Mouse (Mus musculus): ENCODE results near the gene Rbm15b. TPM values are rescaled to one million over a fixed set of nuclear protein-coding genes. Genes with fewer than 3 reads are reported as not detected.

Gene Rbm15b
- total and polyA plus RNA-seq, 3 experiments = 21.8 to 30.0 (median 21.9) TPM

GRCm38 (mm10) chr9:106881071-106881755 is 6.0 kb downstream of the Rbm15b start:
- ATAC-seq (ENCODE audit: extremely low read depth, insufficient number of reproducible peaks, low FRiP score, poor library complexity, severe bottlenecking) (no peak), DNase-seq (ENCODE audit: low spot score) (no peak)
- Histone ChIP-seq H3K36me3 (replicated peaks) (peaks cover 88% of the 10 kb centered on the region), H3K4me3 (ENCODE audit: low read depth, low read length) (no peak overlapping the region), H3K4me1 (ENCODE audit: insufficient read depth, low read depth, low read length) (peaks cover 56% of the 10 kb centered on the region), H3K27me3 (ENCODE audit: insufficient read depth, low read length) (no peaks in the 10 kb centered on the region), H3K9me3 (replicated peaks) (no peaks in the 10 kb centered on the region)
- no peak for TF ChIP-seq POLR2AphosphoS5 (IDR thresholded peaks at IDR 0.05; ENCODE audit: insufficient replicate concordance, low read depth, low read length)
- no peak for TF ChIP-seq GATA1 (IDR thresholded peaks at IDR 0.05; ENCODE audit: borderline replicate concordance, low read length)
- TF ChIP-seq GATA2 (IDR thresholded peaks at IDR 0.05; ENCODE audit: borderline replicate concordance, low read depth, low read length) = no peak
- no peak for TF ChIP-seq TAL1 (conservative IDR thresholded peaks at IDR 0.05; ENCODE audit: low read depth, low read length)
- no peak for TF ChIP-seq CTCF (IDR thresholded peaks at IDR 0.05; ENCODE audit: low read depth, low read length)

- TF ChIP-seq CTCF (IDR thresholded peaks at IDR 0.05; ENCODE audit: low read depth, low read length) (no peak), TAL1 (conservative IDR thresholded peaks at IDR 0.05; ENCODE audit: low read depth, low read length) (no peak), GATA1 (IDR thresholded peaks at IDR 0.05; ENCODE audit: borderline replicate concordance, low read length) (no peak), POLR2AphosphoS5 (IDR thresholded peaks at IDR 0.05; ENCODE audit: insufficient replicate concordance, low read depth, low read length) (no peak), GATA2 (IDR thresholded peaks at IDR 0.05; ENCODE audit: borderline replicate concordance, low read depth, low read length) (no peak)
- peaks cover 91% of the 10 kb centered on the region for H3K36me3 ChIP-seq (replicated peaks)
Measured at GRCm38 (mm10) chr9:106879471-106879870, 7.8 kb downstream of the Rbm15b start.

GRCm38 (mm10) chr9:106876666-106877065 is 10.6 kb downstream of the Rbm15b start:
- no peak overlapping the region for H3K4me3 ChIP-seq (ENCODE audit: low read depth, low read length)
- H3K4me1 ChIP-seq (ENCODE audit: insufficient read depth, low read depth, low read length) = peaks cover 23% of the 10 kb centered on the region
- DNase-seq (ENCODE audit: low spot score) = no peak
- H3K9me3 ChIP-seq (replicated peaks) = no peaks in the 10 kb centered on the region
- TF ChIP-seq TAL1 (conservative IDR thresholded peaks at IDR 0.05; ENCODE audit: low read depth, low read length) (no peak), POLR2AphosphoS5 (IDR thresholded peaks at IDR 0.05; ENCODE audit: insufficient replicate concordance, low read depth, low read length) (no peak), CTCF (IDR thresholded peaks at IDR 0.05; ENCODE audit: low read depth, low read length) (no peak), GATA2 (IDR thresholded peaks at IDR 0.05; ENCODE audit: borderline replicate concordance, low read depth, low read length) (no peak), GATA1 (IDR thresholded peaks at IDR 0.05; ENCODE audit: borderline replicate concordance, low read length) (no peak)
- H3K27me3 ChIP-seq (ENCODE audit: insufficient read depth, low read length) = no peaks in the 10 kb centered on the region
- no peak for ATAC-seq (ENCODE audit: extremely low read depth, insufficient number of reproducible peaks, low FRiP score, poor library complexity, severe bottlenecking)
- peaks cover 92% of the 10 kb centered on the region for H3K36me3 ChIP-seq (replicated peaks)

More at GRCm38 (mm10) chr9:106879471-106879870, 7.8 kb downstream of the Rbm15b start:
- no peak overlapping the region for H3K4me3 ChIP-seq (ENCODE audit: low read depth, low read length)
- DNase-seq (ENCODE audit: low spot score) (no peak), ATAC-seq (ENCODE audit: extremely low read depth, insufficient number of reproducible peaks, low FRiP score, poor library complexity, severe bottlenecking) (no peak)
- no peaks in the 10 kb centered on the region for H3K27me3 ChIP-seq (ENCODE audit: insufficient read depth, low read length)
- H3K4me1 ChIP-seq (ENCODE audit: insufficient read depth, low read depth, low read length) = peaks cover 40% of the 10 kb centered on the region
- H3K9me3 ChIP-seq (replicated peaks) = no peaks in the 10 kb centered on the region

- peaks cover 83% of the 10 kb centered on the region for H3K36me3 ChIP-seq (replicated peaks)
- H3K4me1 ChIP-seq (ENCODE audit: insufficient read depth, low read depth, low read length) = peaks cover 18% of the 10 kb centered on the region
- DNase-seq (ENCODE audit: low spot score) (no peak), ATAC-seq (ENCODE audit: extremely low read depth, insufficient number of reproducible peaks, low FRiP score, poor library complexity, severe bottlenecking) (no peak)
- no peak for TF ChIP-seq CTCF (IDR thresholded peaks at IDR 0.05; ENCODE audit: low read depth, low read length)
- no peak for TF ChIP-seq TAL1 (conservative IDR thresholded peaks at IDR 0.05; ENCODE audit: low read depth, low read length)
- no peak for TF ChIP-seq GATA1 (IDR thresholded peaks at IDR 0.05; ENCODE audit: borderline replicate concordance, low read length)
- no peak for TF ChIP-seq POLR2AphosphoS5 (IDR thresholded peaks at IDR 0.05; ENCODE audit: insufficient replicate concordance, low read depth, low read length)
- TF ChIP-seq GATA2 (IDR thresholded peaks at IDR 0.05; ENCODE audit: borderline replicate concordance, low read depth, low read length) = no peak
- no peaks in the 10 kb centered on the region for H3K27me3 ChIP-seq (ENCODE audit: insufficient read depth, low read length)
- no peak overlapping the region for H3K4me3 ChIP-seq (ENCODE audit: low read depth, low read length)
- no peaks in the 10 kb centered on the region for H3K9me3 ChIP-seq (replicated peaks)
Measured at GRCm38 (mm10) chr9:106874216-106874615, 13.0 kb downstream of the Rbm15b start.

- ATAC-seq (ENCODE audit: extremely low read depth, insufficient number of reproducible peaks, low FRiP score, poor library complexity, severe bottlenecking) (peak; percentile 95), DNase-seq (ENCODE audit: low spot score) (peak; percentile 63)
- no peaks in the 10 kb centered on the region for H3K27me3 ChIP-seq (ENCODE audit: insufficient read depth, low read length)
- H3K36me3 ChIP-seq (replicated peaks) = peaks cover 85% of the 10 kb centered on the region
- peak overlapping the region; percentile 54; the same call in 1 of the 2 replicates for H3K4me3 ChIP-seq (ENCODE audit: low read depth, low read length)
- no peak for TF ChIP-seq CTCF (IDR thresholded peaks at IDR 0.05; ENCODE audit: low read depth, low read length)
- TF ChIP-seq GATA1 (IDR thresholded peaks at IDR 0.05; ENCODE audit: borderline replicate concordance, low read length) = no peak
- TF ChIP-seq GATA2 (IDR thresholded peaks at IDR 0.05; ENCODE audit: borderline replicate concordance, low read depth, low read length) = no peak
- TF ChIP-seq POLR2AphosphoS5 (IDR thresholded peaks at IDR 0.05; ENCODE audit: insufficient replicate concordance, low read depth, low read length) = no peak
- TF ChIP-seq TAL1 (conservative IDR thresholded peaks at IDR 0.05; ENCODE audit: low read depth, low read length) = peak; percentile 72
- H3K9me3 ChIP-seq (replicated peaks) = no peaks in the 10 kb centered on the region
- peaks cover 18% of the 10 kb centered on the region for H3K4me1 ChIP-seq (ENCODE audit: insufficient read depth, low read depth, low read length)
Measured at GRCm38 (mm10) chr9:106858036-106858435, 29.2 kb downstream of the Rbm15b start.

GRCm38 (mm10) chr9:106856664-106857063 is 30.6 kb downstream of the Rbm15b start:
- peaks cover 83% of the 10 kb centered on the region for H3K36me3 ChIP-seq (replicated peaks)
- ATAC-seq (ENCODE audit: extremely low read depth, insufficient number of reproducible peaks, low FRiP score, poor library complexity, severe bottlenecking) = no peak

More at GRCm38 (mm10) chr9:106856664-106857063, 30.6 kb downstream of the Rbm15b start:
- TF ChIP-seq GATA1 (IDR thresholded peaks at IDR 0.05; ENCODE audit: borderline replicate concordance, low read length) = no peak
- no peak for TF ChIP-seq CTCF (IDR thresholded peaks at IDR 0.05; ENCODE audit: low read depth, low read length)
- no peak for DNase-seq (ENCODE audit: low spot score)
- Histone ChIP-seq H3K9me3 (replicated peaks) (no peaks in the 10 kb centered on the region), H3K4me3 (ENCODE audit: low read depth, low read length) (no peak overlapping the region), H3K27me3 (ENCODE audit: insufficient read depth, low read length) (no peaks in the 10 kb centered on the region), H3K4me1 (ENCODE audit: insufficient read depth, low read depth, low read length) (peaks cover 18% of the 10 kb centered on the region)

Data from G1E (cell line).